Mouse (Mus musculus): ENCODE measurements around the gene St3gal3. TPM values are rescaled to one million over a fixed set of nuclear protein-coding genes. Genes with fewer than 3 reads are reported as not detected.

The St3gal3 gene
- total RNA-seq, 4 experiments from 2014 or later, result 30.4 to 40.3 (median 35.3) TPM

GRCm38 (mm10) chr4:117981518-117981917, 153.2 kb downstream of the St3gal3 start:
- no peak for DNase-seq

GRCm38 (mm10) chr4:117980161-117980560, 154.6 kb downstream of the St3gal3 start:
- DNase-seq, result no peak

GRCm38 (mm10) chr4:117979181-117979580, 155.5 kb downstream of the St3gal3 start:
- DNase-seq, result no peak

- DNase-seq, result no peak
These were observed 156.4 kb downstream of the St3gal3 start for GRCm38 (mm10) chr4:117978282-117978681.

- no peak for DNase-seq
These were observed 156.9 kb downstream of the St3gal3 start for GRCm38 (mm10) chr4:117977841-117978240.

- no peak for DNase-seq
These were observed 157.3 kb downstream of the St3gal3 start for GRCm38 (mm10) chr4:117977371-117977770.

GRCm38 (mm10) chr4:117975820-117976219, 158.9 kb downstream of the St3gal3 start:
- no peak for DNase-seq

- no peak for DNase-seq
These were observed 160.0 kb downstream of the St3gal3 start for GRCm38 (mm10) chr4:117974719-117975118.

- no peak for DNase-seq
These were observed 161.7 kb downstream of the St3gal3 start for GRCm38 (mm10) chr4:117972999-117973398.

GRCm38 (mm10) chr4:117964346-117965025, 170.2 kb downstream of the St3gal3 start:
- no peak for DNase-seq

- DNase-seq, result no peak
These were observed 177.2 kb downstream of the St3gal3 start for GRCm38 (mm10) chr4:117957492-117957891.

GRCm38 (mm10) chr4:117947493-117947892, 187.2 kb downstream of the St3gal3 start:
- no peak for DNase-seq

GRCm38 (mm10) chr4:117946639-117947305, 187.9 kb downstream of the St3gal3 start:
- peak; percentile 43 for DNase-seq

GRCm38 (mm10) chr4:117943317-117943716, 191.4 kb downstream of the St3gal3 start:
- DNase-seq, result no peak

GRCm38 (mm10) chr4:117936964-117937363, 197.8 kb downstream of the St3gal3 start:
- DNase-seq, result no peak

GRCm38 (mm10) chr4:117934081-117934480, 200.6 kb downstream of the St3gal3 start:
- DNase-seq, result no peak

GRCm38 (mm10) chr4:117933248-117933647, 201.5 kb downstream of the St3gal3 start:
- no peak for DNase-seq

- no peak for DNase-seq
These were observed 205.3 kb downstream of the St3gal3 start, which contains the start of gene Artn for GRCm38 (mm10) chr4:117929391-117929881. Gene Artn, minus strand, starts transcription at chr4:117929763.

GRCm38 (mm10) chr4:117928699-117929241, 205.9 kb downstream of the St3gal3 start:
- peak; percentile 40 for DNase-seq

GRCm38 (mm10) chr4:117928234-117928633, 206.5 kb downstream of the St3gal3 start:
- DNase-seq, result no peak

- no peak for DNase-seq
These were observed 207.9 kb downstream of the St3gal3 start for GRCm38 (mm10) chr4:117926545-117927482.

- no peak for DNase-seq
These were observed 209.8 kb downstream of the St3gal3 start for GRCm38 (mm10) chr4:117924916-117925315.

Data from adrenal gland, adult 8-10 months (tissue).